Mouse (Mus musculus): ENCODE results near the gene Epha4. TPM values are rescaled to one million over a fixed set of nuclear protein-coding genes. Genes with fewer than 3 reads are reported as not detected.
A peak's percentile ranks its signal among the peaks of the same experiment; 100 is the strongest.

Gene Epha4
- total RNA-seq, 2 experiments from 2014 or later = 6.3 to 10.0 TPM

- DNase-seq = no peak
Observed at GRCm38 (mm10) chr1:77407417-77407816, 107.5 kb downstream of the Epha4 start.

- no peak for DNase-seq
Observed at GRCm38 (mm10) chr1:77406631-77407030, 108.3 kb downstream of the Epha4 start.

- no peak for DNase-seq
Observed at GRCm38 (mm10) chr1:77404537-77404936, 110.4 kb downstream of the Epha4 start.

- no peak for DNase-seq
Observed at GRCm38 (mm10) chr1:77402942-77403341, 111.9 kb downstream of the Epha4 start.

GRCm38 (mm10) chr1:77401465-77401864 lies 113.4 kb downstream of the Epha4 start:
- no peak for DNase-seq

- no peak for DNase-seq
Observed at GRCm38 (mm10) chr1:77391590-77391989, 123.3 kb downstream of the Epha4 start.

GRCm38 (mm10) chr1:77389069-77389468 lies 125.8 kb downstream of the Epha4 start:
- no peak for DNase-seq

GRCm38 (mm10) chr1:77388556-77388955 lies 126.3 kb downstream of the Epha4 start:
- no peak for DNase-seq

GRCm38 (mm10) chr1:77385613-77386012 lies 129.3 kb downstream of the Epha4 start:
- no peak for DNase-seq

GRCm38 (mm10) chr1:77383466-77383865 lies 131.4 kb downstream of the Epha4 start:
- DNase-seq = no peak

- no peak for DNase-seq
Observed at GRCm38 (mm10) chr1:77377550-77377980, 137.3 kb downstream of the Epha4 start.

GRCm38 (mm10) chr1:77374054-77374453 lies 140.8 kb downstream of the Epha4 start:
- no peak for DNase-seq

- DNase-seq = peak; percentile 15
Observed at GRCm38 (mm10) chr1:77370921-77371320, 144.0 kb downstream of the Epha4 start.

- DNase-seq = no peak
Observed at GRCm38 (mm10) chr1:77369255-77369837, 145.5 kb downstream of the Epha4 start.

GRCm38 (mm10) chr1:77365850-77366249 lies 149.0 kb downstream of the Epha4 start:
- no peak for DNase-seq

GRCm38 (mm10) chr1:77364596-77364995 lies 150.3 kb downstream of the Epha4 start:
- no peak for DNase-seq

GRCm38 (mm10) chr1:77363848-77364247 lies 151.0 kb downstream of the Epha4 start:
- DNase-seq = no peak

GRCm38 (mm10) chr1:77346459-77346858 lies 168.4 kb downstream of the Epha4 start:
- no peak for DNase-seq

- no peak for DNase-seq
Observed at GRCm38 (mm10) chr1:77343792-77344191, 171.1 kb downstream of the Epha4 start.

GRCm38 (mm10) chr1:77339701-77340100 lies 175.2 kb downstream of the Epha4 start:
- DNase-seq = no peak

GRCm38 (mm10) chr1:77338346-77338745 lies 176.5 kb downstream of the Epha4 start:
- DNase-seq = no peak

- no peak for DNase-seq
Observed at GRCm38 (mm10) chr1:77336937-77337336, 178.0 kb downstream of the Epha4 start.

GRCm38 (mm10) chr1:77318597-77319127 lies 196.2 kb downstream of the Epha4 start:
- no peak for DNase-seq
